Mouse (Mus musculus): ENCODE results near the gene Rnf130.

- TF ChIP-seq CTCF (IDR thresholded peaks at IDR 0.05; ENCODE audit: low read depth) (no peak), EP300 (IDR thresholded peaks at IDR 0.05; ENCODE audit: low read depth) (no peak)
Measured at GRCm38 (mm10) chr11:50131801-50132201, 106.7 kb downstream of the Rnf130 start.

Data from liver, embryonic 14.5 days (tissue).